8 mouse cellular contexts compared by ENCODE assay signal in genomic region chr11:76398312-76398797, GRCm38 (mm10). TPM values are rescaled to one million over a fixed set of nuclear protein-coding genes. Genes with fewer than 3 reads are reported as not detected.
A peak's percentile ranks its signal among the peaks of the same experiment; 100 is the strongest.
DNase-seq lines count a peak whose midpoint lies in the region; ATAC-seq and TF ChIP-seq lines count a peak whose summit lies in the region.

No protein-coding gene starts in this region.

- no peaks in the 10 kb centered on the region for H3K36me3 ChIP-seq in neural tube, embryonic 11.5 days (ENCODE audit: control insufficient read depth, insufficient read depth, low read length)
- H3K36me3 ChIP-seq in limb, embryonic 13.5 days = no peaks in the 10 kb centered on the region; the same call in 1 of the 2 replicates
- no peaks in the 10 kb centered on the region for H3K36me3 ChIP-seq in myocyte (ENCODE audit: control insufficient read depth, insufficient read depth)

- peak overlapping the region; percentile 90 for H3K9ac ChIP-seq in neural tube, embryonic 11.5 days (ENCODE audit: low read length)
- H3K9ac ChIP-seq in limb, embryonic 13.5 days = peak overlapping the region; percentile 90

- ATAC-seq in neural tube, embryonic 11.5 days (ENCODE audit: insufficient read depth, low FRiP score, low TSS enrichment) = peak; percentile 72
- ATAC-seq in limb, embryonic 13.5 days (ENCODE audit: low FRiP score, low read depth) = peak; percentile 61

- H3K27me3 ChIP-seq in neural tube, embryonic 11.5 days (ENCODE audit: control insufficient read depth, insufficient read depth, low read length) = no peaks in the 10 kb centered on the region
- no peaks in the 10 kb centered on the region for H3K27me3 ChIP-seq in limb, embryonic 13.5 days
- no peaks in the 10 kb centered on the region for H3K27me3 ChIP-seq in myocyte (ENCODE audit: control insufficient read depth, insufficient read depth, insufficient read length)

- H3K9me3 ChIP-seq in neural tube, embryonic 11.5 days (ENCODE audit: control insufficient read depth, low read length) = no peaks in the 10 kb centered on the region
- H3K9me3 ChIP-seq in limb, embryonic 13.5 days = no peaks in the 10 kb centered on the region

- peak overlapping the region; percentile 94 for H3K27ac ChIP-seq in neural tube, embryonic 11.5 days (ENCODE audit: low read depth, low read length)
- H3K27ac ChIP-seq in limb, embryonic 13.5 days = peak overlapping the region; percentile 89

- peak overlapping the region; percentile 66 for H3ac ChIP-seq in myocyte (ENCODE audit: control insufficient read depth, insufficient read length)

- H3K4me1 ChIP-seq in neural tube, embryonic 11.5 days (ENCODE audit: control insufficient read depth, insufficient read depth, low read length) = peaks cover 9% of the 10 kb centered on the region
- H3K4me1 ChIP-seq in limb, embryonic 13.5 days = peaks cover 50% of the 10 kb centered on the region

- WGBS in neural tube, embryonic 11.5 days = under 1% methylated on average over 33 of the region's 33 CpGs
- 1% methylated on average over 32 of the region's 33 CpGs for WGBS in limb, embryonic 13.5 days

- peak overlapping the region; percentile 87 for H3K4me3 ChIP-seq in neural tube, embryonic 11.5 days (ENCODE audit: low read depth, low read length)
- H3K4me3 ChIP-seq in limb, embryonic 13.5 days = peak overlapping the region; percentile 89
- H3K4me3 ChIP-seq in myocyte = peak overlapping the region; percentile 98

- TF ChIP-seq POLR2A in myocyte (IDR thresholded peaks at IDR 0.05; ENCODE audit: insufficient read length, low read depth) = no peak

- peak; percentile 67 for DNase-seq in neural tube, embryonic 11.5 days (ENCODE audit: low spot score)
- DNase-seq in neural tube, embryonic 10.5 days (ENCODE audit: extremely low spot score, low spot score) = no peak
- DNase-seq in cerebellum, adult 18-20 months = peak; percentile 56 to 71
- DNase-seq in gastrocnemius, adult 18-20 months (ENCODE audit: low spot score) = peak; percentile 52
- DNase-seq in layer of hippocampus, adult 9-10 months (ENCODE audit: low spot score) = no peak
- DNase-seq in ovary, postnatal 14 days (ENCODE audit: low spot score) = no peak

- peak overlapping the region; percentile 80 for H3K4me2 ChIP-seq in neural tube, embryonic 11.5 days (ENCODE audit: low read depth)
- peak overlapping the region; percentile 77 for H3K4me2 ChIP-seq in limb, embryonic 13.5 days (replicated peaks)
- peak overlapping the region; percentile 95 for H3K4me2 ChIP-seq in myocyte (ENCODE audit: low read depth)

- peaks cover 50% of the 10 kb centered on the region for H3K79me2 ChIP-seq in myocyte (ENCODE audit: control insufficient read depth, insufficient read depth)

TF ChIP-seq in myocyte, 11 proteins besides CTCF, POLR2A, EP300 and RAD21:
- TF ChIP-seq TCF3 (IDR thresholded peaks at IDR 0.05; ENCODE audit: insufficient read length, low read depth) (no peak), MYOD1 (IDR thresholded peaks at IDR 0.05; ENCODE audit: control insufficient read depth in 1 of 3, insufficient read length in 2 of 3, low read depth in 2 of 3) (peak in 2 of 3 experiments; percentile 69 to 79), CEBPB (IDR thresholded peaks at IDR 0.05; ENCODE audit: insufficient read depth, poor library complexity, severe bottlenecking) (no peak), USF1 (IDR thresholded peaks at IDR 0.05; ENCODE audit: low read depth) (no peak), POLR2AphosphoS2 (IDR thresholded peaks at IDR 0.05; ENCODE audit: insufficient read length, low read depth) (no peak), REST (IDR thresholded peaks at IDR 0.05; ENCODE audit: insufficient read depth, insufficient read length) (no peak), TCF12 (IDR thresholded peaks at IDR 0.05; ENCODE audit: insufficient read depth, poor library complexity, severe bottlenecking) (no peak), E2F4 (IDR thresholded peaks at IDR 0.05; ENCODE audit: insufficient read depth) (no peak), SRF (IDR thresholded peaks at IDR 0.05; ENCODE audit: control insufficient read depth, insufficient read length, low read depth) (no peak), MAX (IDR thresholded peaks at IDR 0.05; ENCODE audit: low read depth) (no peak), MYOG (IDR thresholded peaks at IDR 0.05; ENCODE audit: control insufficient read depth in 1 of 3, insufficient read depth in 1 of 3, insufficient read length in 2 of 3, low read depth in 2 of 3) (peak in 2 of 3 experiments; percentile 73 to 81)

RNA-seq across cellular contexts. Expression of gene Nxn, which starts 0.6 kb away (rescaled TPM):
- 55.3 and 57.7 TPM in 2 replicates for polyA plus RNA-seq in neural tube, embryonic 11.5 days (2014; fragmentation: Nextera tagmentation; extraction: Ambion mirVana)
- 10 to 100 TPM; 37.4 to 48.7 TPM for total RNA-seq in gastrocnemius, adult 18-20 months (2021)
- 55.4 and 57.6 TPM in 2 replicates for polyA plus RNA-seq in limb, embryonic 13.5 days (2015; fragmentation: Nextera tagmentation; extraction: Ambion mirVana)
- 76.8 TPM for polyA plus RNA-seq in myocyte (2012; fragmentation: generic; extraction: Trizol)

RNA-seq across cellular contexts. Expression of gene Timm22, which starts 8.4 kb away (rescaled TPM):
- polyA plus RNA-seq in neural tube, embryonic 11.5 days (2014; fragmentation: Nextera tagmentation; extraction: Ambion mirVana) = 124 and 136 TPM in 2 replicates
- total RNA-seq in gastrocnemius, adult 18-20 months (2021) = 10 to 100 TPM; 32.5 to 41.9 TPM
- 125 and 126 TPM in 2 replicates for polyA plus RNA-seq in limb, embryonic 13.5 days (2015; fragmentation: Nextera tagmentation; extraction: Ambion mirVana)
- polyA plus RNA-seq in myocyte (2012; fragmentation: generic; extraction: Trizol) = 101 TPM

Comparison
In these comparisons a context has a peak if more than half of its experiments do, and no peak if none do; other contexts are left out.
1. DNase-seq: peak in neural tube, embryonic 11.5 days (single experiment), cerebellum, adult 18-20 months (2 of 2) and gastrocnemius, adult 18-20 months (single experiment); none in neural tube, embryonic 10.5 days (single experiment), layer of hippocampus, adult 9-10 months (single experiment) and ovary, postnatal 14 days (single experiment).
2. Peak in every context shown above with its lines, with median percentiles within 50 percentile points of each other: H3K4me2 ChIP-seq and H3K4me3 ChIP-seq.